ENCODE assay signal across 15 mouse cellular contexts in genomic region chr1:113431266-113431665, GRCm38 (mm10).
DNase-seq lines count a peak whose midpoint lies in the region; TF ChIP-seq lines count a peak whose summit lies in the region.
"Had no signal": no experiment of that assay in that cellular context is flagged by ENCODE, and none has a peak within 500 bp of the region (broad histone marks: within the 10 kb centered on the region; RNA-seq: fewer than 3 reads in every experiment).

No protein-coding gene starts in this region.

- no peak for TF ChIP-seq POLR2A in brain, embryonic 14.5 days (IDR thresholded peaks at IDR 0.05; ENCODE audit: borderline replicate concordance, extremely low read depth, insufficient read depth, insufficient read length, poor library complexity, severe bottlenecking)

- intact Hi-C loops in heart, postnatal 10 days (cut with DNase I): no loop called here

- DNase-seq in heart, postnatal 10 days: peak; percentile 24 to 31
- no peak for DNase-seq in heart, adult 18-20 months
- DNase-seq in right cerebral cortex, postnatal 10 days (ENCODE audit: low spot score in 2 of 2): peak; percentile 22 to 33
- no peak for DNase-seq in right cerebral cortex, adult 2 months (ENCODE audit: low spot score in 2 of 2)
- peak; percentile 48 for DNase-seq in brain, embryonic 14.5 days (ENCODE audit: low read depth)
- DNase-seq in layer of hippocampus, postnatal 14 days (ENCODE audit: low spot score in 2 of 2): peak; percentile 32 to 78
- DNase-seq in retina, embryonic 14.5 days (ENCODE audit: low spot score): no peak
- DNase-seq in left cerebral cortex, adult 18-20 months (ENCODE audit: low spot score in 2 of 2): no peak
- DNase-seq: adrenal gland, postnatal 10 days; gastrocnemius, postnatal 25 days; kidney, adult 8-10 months; kidney, postnatal 25 days; liver, postnatal 0 days; lung, postnatal 14 days; thymus, postnatal 4 days had no signal

- TF ChIP-seq CTCF in brain, embryonic 14.5 days (IDR thresholded peaks at IDR 0.05; ENCODE audit: borderline replicate concordance, extremely low read depth, insufficient read depth, insufficient read length): no peak

Comparison
In these comparisons a context has a peak if more than half of its experiments do, and no peak if none do; other contexts are left out.
1. DNase-seq: peak in heart, postnatal 10 days (2 of 2), right cerebral cortex, postnatal 10 days (2 of 2), brain, embryonic 14.5 days (single experiment) and layer of hippocampus, postnatal 14 days (2 of 2); none in heart, adult 18-20 months (0 of 2), right cerebral cortex, adult 2 months (0 of 2), retina, embryonic 14.5 days (single experiment) and left cerebral cortex, adult 18-20 months (0 of 2).